Mouse (Mus musculus) midbrain, embryonic 10.5 days (tissue): ENCODE measurements around the gene Map9. TPM values are rescaled to one million over a fixed set of nuclear protein-coding genes. Genes with fewer than 3 reads are reported as not detected.
A peak's percentile ranks its signal among the peaks of the same experiment; 100 is the strongest.

Source experiments
- DNase-seq: peaks from one replicate; pipeline ENCODE4 v3.0.0-alpha.2; 2017; ENCODE audit warnings: low spot score
- H3K27ac ChIP-seq: fragments of 300-500 bp; sonication (generic); replicated peaks from 2 replicates; pipeline ENCODE4 v1.5.1; 2016; ENCODE audit warnings: mild to moderate bottlenecking
- H3K27me3 ChIP-seq: fragments of 300-500 bp; sonication (generic); 2 replicates; pipeline ENCODE4 v1.6.1; 2016; ENCODE audit warnings: low read depth, mild to moderate bottlenecking; ENCODE audit not compliant: poor library complexity, severe bottlenecking
- H3K36me3 ChIP-seq: fragments of 300-500 bp; sonication (generic); 2 replicates; pipeline ENCODE4 v1.6.1; 2016; ENCODE audit warnings: mild to moderate bottlenecking, moderate library complexity
- H3K4me1 ChIP-seq: fragments of 300-500 bp; sonication (generic); 2 replicates; pipeline ENCODE4 v1.6.1; 2016
- H3K4me3 ChIP-seq: fragments of 300-500 bp; sonication (generic); 2 replicates; pipeline ENCODE4 v1.5.1; 2016; ENCODE audit warnings: mild to moderate bottlenecking, moderate library complexity
- H3K9me3 ChIP-seq: fragments of 300-500 bp; sonication (generic); replicated peaks from 2 replicates; pipeline ENCODE4 v1.6.1; 2016; ENCODE audit warnings: mild to moderate bottlenecking
- WGBS: fragments of 180-500 bp; shearing (Covaris S2); methylation state at CpG from one replicate; pipeline ENCODE4 v1.1.7; 2016; 5-methylcytosine and 5-hydroxymethylcytosine counted together
- polyA plus RNA-seq: library from polyadenylated mRNA; unstranded; fragments of >200 nt; fragmentation: Nextera tagmentation; extraction: Ambion mirVana; gene quantifications from 2 replicates; pipeline ENCODE4 v1.2.1, GENCODE M21; 2016

Gene Map9
- polyA plus RNA-seq, 1 experiment from 2014 or later = 6.4 TPM

GRCm38 (mm10) chr3:82364505-82364904, 6.7 kb downstream of the Map9 start:
- no peaks in the 10 kb centered on the region for H3K9me3 ChIP-seq
- H3K27me3 ChIP-seq = no peaks in the 10 kb centered on the region
- no peak overlapping the region for H3K27ac ChIP-seq
- no peak overlapping the region for H3K4me3 ChIP-seq
- WGBS = 90% methylated on average over 8 of the region's 8 CpGs
- no peak for DNase-seq
- H3K4me1 ChIP-seq = no peaks in the 10 kb centered on the region
- peaks cover 22% of the 10 kb centered on the region for H3K36me3 ChIP-seq

GRCm38 (mm10) chr3:82364988-82365387, 7.1 kb downstream of the Map9 start:
- H3K27me3 ChIP-seq = no peaks in the 10 kb centered on the region
- no peak overlapping the region for H3K27ac ChIP-seq
- H3K36me3 ChIP-seq = peaks cover 22% of the 10 kb centered on the region
- H3K9me3 ChIP-seq = no peaks in the 10 kb centered on the region
- peak; percentile 18 for DNase-seq
- H3K4me1 ChIP-seq = no peaks in the 10 kb centered on the region
- 59% methylated on average over 4 of the region's 4 CpGs for WGBS
- no peak overlapping the region for H3K4me3 ChIP-seq

DNA sequence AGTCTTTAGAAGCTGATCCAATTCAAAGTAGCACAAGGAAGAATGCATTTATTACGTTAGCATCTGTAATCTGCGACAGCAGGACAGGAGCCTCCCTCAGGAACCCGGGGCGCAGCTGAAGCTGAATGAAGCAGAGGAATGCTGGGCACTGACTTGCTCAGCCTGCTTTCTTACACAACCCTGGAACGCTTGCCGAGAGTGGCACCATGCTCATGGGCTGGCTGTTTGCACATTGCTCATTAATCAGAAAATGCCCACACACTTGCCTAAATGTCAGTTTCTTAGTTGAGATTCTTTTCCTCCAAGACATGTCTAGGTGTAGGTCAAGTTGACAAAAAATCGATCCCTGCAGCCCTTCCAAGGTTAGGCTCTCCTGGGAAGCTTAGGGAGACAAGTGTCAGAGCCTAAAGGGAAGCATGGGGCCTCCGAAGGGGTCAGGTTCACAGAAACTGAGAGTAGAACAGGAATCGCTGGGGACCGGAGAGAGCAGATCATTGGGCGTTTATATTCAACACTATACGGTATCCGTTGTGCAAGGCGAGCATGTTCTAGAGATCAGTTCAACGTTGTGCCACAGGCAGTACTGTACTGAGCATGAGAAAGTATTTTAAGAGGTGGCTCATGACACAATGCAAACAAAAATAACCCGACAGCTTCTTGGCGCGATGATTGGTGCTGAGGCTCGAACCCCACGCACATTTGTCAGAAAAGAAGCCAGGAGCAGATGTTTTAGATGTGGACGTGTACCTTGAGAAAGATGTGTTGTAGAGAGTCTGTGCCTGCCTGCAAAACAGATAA, 11.4 kb downstream of the Map9 start:
- 86% methylated on average over 21 of the region's 21 CpGs for WGBS
- Histone ChIP-seq H3K27me3 (no peaks in the 10 kb centered on the region), H3K9me3 (no peaks in the 10 kb centered on the region), H3K36me3 (peaks cover 34% of the 10 kb centered on the region), H3K4me1 (no peaks in the 10 kb centered on the region), H3K27ac (no peak overlapping the region), H3K4me3 (no peak overlapping the region)
- DNase-seq = no peak

DNA sequence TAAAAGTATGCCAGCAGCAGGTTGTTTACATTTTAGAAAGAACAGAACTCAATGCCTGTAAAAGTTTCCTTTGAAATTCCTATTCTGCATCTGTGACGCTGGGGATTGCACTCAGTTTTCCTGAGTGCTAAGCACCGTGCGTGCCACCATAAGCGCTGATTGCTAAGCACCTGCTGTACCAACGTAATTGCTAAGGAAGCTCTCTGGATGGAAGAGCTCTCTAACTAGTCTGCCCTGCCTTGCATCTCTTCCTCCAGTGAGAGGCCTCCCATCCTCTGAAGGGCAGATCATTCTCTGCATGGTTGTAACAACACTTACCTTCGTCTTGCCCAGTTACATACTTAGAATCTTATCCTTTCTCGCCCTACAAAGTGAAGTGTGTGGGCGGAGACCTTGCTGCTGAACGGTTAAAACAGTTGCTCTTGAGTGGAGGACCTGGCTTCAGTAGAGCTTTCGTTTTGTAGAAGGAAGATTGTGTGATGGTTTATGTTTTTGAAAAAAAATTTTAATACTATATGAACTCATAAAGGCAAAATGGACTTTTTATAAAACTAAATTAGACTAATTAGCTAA, 12.7 kb downstream of the Map9 start:
- no peak overlapping the region for H3K4me3 ChIP-seq
- H3K36me3 ChIP-seq = peaks cover 41% of the 10 kb centered on the region
- 92% methylated on average over 10 of the region's 10 CpGs for WGBS
- H3K4me1 ChIP-seq = no peaks in the 10 kb centered on the region
- no peaks in the 10 kb centered on the region for H3K27me3 ChIP-seq
- H3K9me3 ChIP-seq = no peaks in the 10 kb centered on the region
- H3K27ac ChIP-seq = no peak overlapping the region
- peak; percentile 5 for DNase-seq

- Histone ChIP-seq H3K9me3 (no peaks in the 10 kb centered on the region), H3K27ac (no peak overlapping the region), H3K4me3 (no peak overlapping the region), H3K4me1 (no peaks in the 10 kb centered on the region), H3K27me3 (no peaks in the 10 kb centered on the region), H3K36me3 (peaks cover 80% of the 10 kb centered on the region)
- DNase-seq = no peak
- WGBS = 91% methylated on average over 14 of the region's 14 CpGs
Observed at GRCm38 (mm10) chr3:82376965-82377364, 19.1 kb downstream of the Map9 start.

DNA sequence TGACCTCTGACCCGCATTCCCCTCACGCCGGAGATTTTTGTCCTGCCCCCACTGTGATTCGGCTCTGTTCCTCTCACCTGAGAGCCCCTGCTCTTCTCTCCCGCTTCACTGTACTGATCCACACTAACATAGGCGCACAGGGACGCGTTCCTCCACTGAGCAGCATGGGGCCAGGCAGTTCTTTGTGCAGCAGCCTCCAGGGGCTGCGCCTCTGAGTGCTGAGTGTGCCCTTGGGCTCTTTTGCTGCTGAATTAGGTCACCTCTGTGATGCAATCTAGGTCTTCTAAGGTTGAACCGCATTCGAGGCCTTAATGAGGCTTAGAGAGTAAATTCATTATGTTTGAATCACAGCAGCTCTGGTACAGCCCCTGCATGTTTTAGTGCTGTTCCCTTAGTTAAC, 24.5 kb downstream of the Map9 start:
- Histone ChIP-seq H3K36me3 (peaks cover 82% of the 10 kb centered on the region), H3K4me3 (no peak overlapping the region), H3K27me3 (no peaks in the 10 kb centered on the region), H3K4me1 (no peaks in the 10 kb centered on the region), H3K27ac (no peak overlapping the region), H3K9me3 (no peaks in the 10 kb centered on the region)
- no peak for DNase-seq
- WGBS = 76% methylated on average over 11 of the region's 11 CpGs

GRCm38 (mm10) chr3:82385091-82385490, 27.2 kb downstream of the Map9 start:
- H3K27me3 ChIP-seq = no peaks in the 10 kb centered on the region
- DNase-seq = no peak
- H3K4me3 ChIP-seq = no peak overlapping the region
- no peak overlapping the region for H3K27ac ChIP-seq
- 89% methylated on average over 8 of the region's 8 CpGs for WGBS
- H3K9me3 ChIP-seq = no peaks in the 10 kb centered on the region
- peaks cover 71% of the 10 kb centered on the region for H3K36me3 ChIP-seq
- H3K4me1 ChIP-seq = no peaks in the 10 kb centered on the region

GRCm38 (mm10) chr3:82405830-82406229, 48.0 kb downstream of the Map9 start:
- 86% methylated on average over 6 of the region's 6 CpGs for WGBS
- Histone ChIP-seq H3K4me3 (no peak overlapping the region), H3K4me1 (no peaks in the 10 kb centered on the region), H3K27ac (no peak overlapping the region), H3K27me3 (no peaks in the 10 kb centered on the region), H3K36me3 (no peaks in the 10 kb centered on the region), H3K9me3 (no peaks in the 10 kb centered on the region)
- no peak for DNase-seq

GRCm38 (mm10) chr3:82406336-82406735, 48.5 kb downstream of the Map9 start:
- H3K36me3 ChIP-seq = no peaks in the 10 kb centered on the region
- WGBS = 91% methylated on average over 3 of the region's 3 CpGs
- no peak overlapping the region for H3K4me3 ChIP-seq
- no peaks in the 10 kb centered on the region for H3K27me3 ChIP-seq
- no peaks in the 10 kb centered on the region for H3K4me1 ChIP-seq
- no peaks in the 10 kb centered on the region for H3K9me3 ChIP-seq
- no peak overlapping the region for H3K27ac ChIP-seq
- no peak for DNase-seq

- Histone ChIP-seq H3K27me3 (no peaks in the 10 kb centered on the region), H3K4me3 (no peak overlapping the region), H3K36me3 (no peaks in the 10 kb centered on the region), H3K4me1 (no peaks in the 10 kb centered on the region), H3K27ac (no peak overlapping the region), H3K9me3 (no peaks in the 10 kb centered on the region)
- 71% methylated on average over 2 of the region's 2 CpGs for WGBS
- DNase-seq = no peak
Observed at GRCm38 (mm10) chr3:82407432-82407831, 49.6 kb downstream of the Map9 start.

DNA sequence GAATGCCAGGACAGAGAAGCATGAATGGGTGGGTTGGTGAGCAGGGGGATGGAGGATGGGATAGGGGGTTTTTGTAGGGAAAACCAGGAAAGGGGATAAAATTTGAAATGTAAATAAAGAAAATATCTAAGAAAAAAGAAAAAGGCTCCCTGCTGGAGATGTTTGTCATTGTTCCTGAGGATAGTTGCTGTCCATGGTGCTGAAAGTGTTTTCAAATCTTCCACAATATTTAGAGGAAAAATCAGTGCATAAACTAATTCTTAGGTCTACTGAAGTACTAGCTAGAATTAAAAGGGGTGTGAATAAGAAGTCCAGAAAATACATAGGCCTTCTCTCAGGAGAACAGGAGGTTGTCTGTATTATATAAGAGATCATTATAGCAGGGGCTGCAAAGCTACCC, 54.6 kb downstream of the Map9 start:
- Histone ChIP-seq H3K9me3 (no peaks in the 10 kb centered on the region), H3K4me3 (no peak overlapping the region), H3K4me1 (no peaks in the 10 kb centered on the region), H3K27me3 (no peaks in the 10 kb centered on the region), H3K36me3 (no peaks in the 10 kb centered on the region), H3K27ac (no peak overlapping the region)
- no peak for DNase-seq

GRCm38 (mm10) chr3:82417958-82418357, 60.1 kb downstream of the Map9 start:
- H3K36me3 ChIP-seq = no peaks in the 10 kb centered on the region
- H3K27me3 ChIP-seq = no peaks in the 10 kb centered on the region
- H3K27ac ChIP-seq = no peak overlapping the region
- no peaks in the 10 kb centered on the region for H3K9me3 ChIP-seq
- no peak for DNase-seq
- 92% methylated on average over 3 of the region's 3 CpGs for WGBS
- no peaks in the 10 kb centered on the region for H3K4me1 ChIP-seq
- no peak overlapping the region for H3K4me3 ChIP-seq

DNA sequence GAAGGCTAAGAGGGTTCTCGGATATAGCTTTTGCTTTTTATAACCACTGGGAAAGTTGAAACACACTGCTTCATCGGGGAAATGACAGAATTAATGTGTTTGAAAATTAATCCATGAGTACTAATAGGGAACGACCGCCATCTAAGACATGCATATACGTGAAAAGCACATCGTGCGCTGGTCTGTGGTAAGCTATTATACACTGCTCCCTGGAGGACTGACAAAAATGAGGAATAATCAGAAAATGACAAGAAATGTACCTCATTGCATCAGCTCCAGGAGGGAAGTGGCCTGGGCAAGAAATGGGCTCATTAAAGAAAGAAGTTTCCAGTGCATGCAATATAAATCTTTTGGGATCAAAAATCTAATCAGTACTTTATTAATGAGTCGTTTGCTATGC, 77.5 kb downstream of the Map9 start:
- no peaks in the 10 kb centered on the region for H3K4me1 ChIP-seq
- WGBS = 96% methylated on average over 8 of the region's 8 CpGs
- H3K27me3 ChIP-seq = no peaks in the 10 kb centered on the region
- no peak overlapping the region for H3K4me3 ChIP-seq
- H3K27ac ChIP-seq = no peak overlapping the region
- DNase-seq = no peak
- no peaks in the 10 kb centered on the region for H3K9me3 ChIP-seq
- no peaks in the 10 kb centered on the region for H3K36me3 ChIP-seq
